Mouse (Mus musculus) MN1 (cell line): ENCODE data around the gene Tspoap1.

ENCODE experiments used
- DNase-seq: peaks from one replicate; pipeline ENCODE4 v3.0.0-alpha.2; 2016; ENCODE audit warnings: low spot score

The Tspoap1 gene

GRCm38 (mm10) chr11:87745632-87746555 is 14.4 kb upstream of the Tspoap1 start:
- no peak for DNase-seq

GRCm38 (mm10) chr11:87747312-87747711 is 13.0 kb upstream of the Tspoap1 start:
- no peak for DNase-seq

GRCm38 (mm10) chr11:87747716-87748115 is 12.6 kb upstream of the Tspoap1 start:
- DNase-seq: no peak

- no peak for DNase-seq
Measured at GRCm38 (mm10) chr11:87748132-87749119, 11.9 kb upstream of the Tspoap1 start.

- DNase-seq: no peak
Measured at GRCm38 (mm10) chr11:87749192-87750042, 10.9 kb upstream of the Tspoap1 start.

- no peak for DNase-seq
Measured at GRCm38 (mm10) chr11:87750043-87750421, 10.3 kb upstream of the Tspoap1 start.

GRCm38 (mm10) chr11:87750521-87750920 is 9.8 kb upstream of the Tspoap1 start:
- no peak for DNase-seq

GRCm38 (mm10) chr11:87751031-87751430 is 9.3 kb upstream of the Tspoap1 start:
- DNase-seq: no peak

GRCm38 (mm10) chr11:87751491-87751966 is 8.8 kb upstream of the Tspoap1 start:
- DNase-seq: no peak

- DNase-seq: no peak
Measured at GRCm38 (mm10) chr11:87752307-87752706, 8.0 kb upstream of the Tspoap1 start.

GRCm38 (mm10) chr11:87753255-87753654 is 7.1 kb upstream of the Tspoap1 start:
- DNase-seq: no peak

- no peak for DNase-seq
Measured at GRCm38 (mm10) chr11:87753891-87754501, 6.3 kb upstream of the Tspoap1 start.

- no peak for DNase-seq
Measured at GRCm38 (mm10) chr11:87754603-87755002, 5.7 kb upstream of the Tspoap1 start.

GRCm38 (mm10) chr11:87755360-87756017 is 4.9 kb upstream of the Tspoap1 start:
- no peak for DNase-seq

GRCm38 (mm10) chr11:87756251-87756820 is 4.0 kb upstream of the Tspoap1 start:
- DNase-seq: no peak

- no peak for DNase-seq
Measured at GRCm38 (mm10) chr11:87757001-87757954, 3.1 kb upstream of the Tspoap1 start.

- no peak for DNase-seq
Measured at GRCm38 (mm10) chr11:87758161-87758911, 2.0 kb upstream of the Tspoap1 start.

- DNase-seq: no peak
Measured at GRCm38 (mm10) chr11:87758957-87759608, 1.3 kb upstream of the Tspoap1 start.
